Mouse (Mus musculus) frontal cortex, adult 2 months (tissue): ENCODE measurements at regions not wholly inside any gene's neighbourhood (a gene's known extent, or its start where the extent isn't known, plus 50 kb on each side); places are given as distances from the start of the nearest gene placed in this dataset.
A peak's percentile ranks its signal among the peaks of the same experiment; 100 is the strongest.

Source experiments
- DNase-seq, 2 experiments: peaks; one replicate each; pipeline ENCODE4 v3.0.0; 2022; ENCODE audit warnings: low spot score in 1 of 2; ENCODE audit errors: extremely low spot score in 1 of 2

DNA sequence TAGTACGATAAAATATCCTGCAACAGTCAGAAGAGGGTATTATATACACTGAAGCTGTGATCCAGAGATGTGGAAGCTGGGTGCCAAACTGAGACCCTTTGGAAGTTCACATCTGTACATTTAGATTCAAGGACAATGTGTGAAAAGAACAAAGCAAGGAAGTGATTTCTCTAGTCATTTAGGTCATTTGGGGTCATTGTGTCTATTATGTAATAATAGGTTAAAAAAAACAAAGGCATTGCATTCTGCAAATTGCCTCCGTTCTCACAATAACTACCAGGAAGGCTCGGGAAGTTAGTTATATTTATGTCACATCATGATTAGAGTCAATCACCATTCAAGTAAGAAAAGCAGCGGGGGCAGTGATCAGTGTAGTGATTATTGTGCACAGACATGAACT, 563.3 kb downstream of the Trim52 start:
- DNase-seq: no peak

DNA sequence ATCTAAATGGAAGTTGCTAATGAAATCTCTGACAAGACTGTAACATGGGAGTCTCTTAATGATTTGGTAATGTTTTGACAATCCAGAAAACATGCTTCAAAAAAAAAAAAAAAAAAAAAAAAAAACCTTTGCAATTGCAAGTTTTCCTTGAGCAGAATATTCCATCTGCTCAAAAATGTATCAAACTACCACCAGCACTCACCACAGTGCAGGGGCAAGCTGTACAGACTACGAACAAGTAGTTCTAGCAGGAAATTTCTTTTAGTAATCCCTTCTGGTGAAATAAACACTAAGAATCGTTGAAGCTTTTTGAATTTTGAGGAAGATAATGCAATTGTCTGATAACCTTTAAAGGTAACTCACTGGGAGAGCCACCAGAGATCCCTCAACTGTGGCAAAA, 572.0 kb downstream of the Trim52 start:
- DNase-seq: no peak

DNA sequence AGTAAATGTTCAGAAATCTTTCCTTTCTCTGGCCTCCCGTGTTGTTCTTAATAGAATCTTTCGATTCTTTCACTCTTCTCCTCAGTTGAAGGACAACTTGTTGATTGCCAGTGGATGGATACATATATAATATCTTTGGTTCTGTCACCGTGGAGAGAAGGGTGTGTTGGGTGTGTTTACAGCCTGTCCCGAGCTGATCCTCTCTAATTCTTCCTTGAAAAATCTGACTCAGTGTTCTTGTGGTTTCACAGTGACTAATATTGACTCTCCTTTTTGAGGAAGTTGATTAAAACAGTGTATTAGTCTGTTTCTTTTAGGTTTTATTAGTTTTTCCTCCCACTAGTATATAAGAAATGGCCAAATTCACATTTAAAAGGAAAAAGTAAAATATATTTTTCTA, 575.2 kb downstream of the Trim52 start:
- no peak for DNase-seq

DNA sequence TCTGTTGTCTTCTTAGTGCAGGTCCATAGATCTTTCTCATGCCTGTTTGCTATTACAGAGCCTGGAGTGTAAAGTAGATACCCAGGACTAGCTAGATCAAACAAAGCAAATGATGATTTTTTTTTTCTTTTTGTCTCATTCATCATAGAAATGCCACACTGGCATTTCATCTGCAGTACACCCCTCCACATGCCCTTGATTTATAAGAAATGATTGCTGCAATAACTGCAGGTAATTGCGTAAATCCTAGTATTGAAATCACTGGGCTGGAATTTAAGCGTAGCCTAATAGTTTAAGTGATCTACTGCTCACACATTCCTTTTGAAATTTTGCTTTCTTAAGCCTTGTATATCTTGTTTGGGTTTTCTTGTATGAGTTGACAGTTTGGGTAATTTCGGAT, 581.4 kb downstream of the Trim52 start:
- no peak for DNase-seq

DNA sequence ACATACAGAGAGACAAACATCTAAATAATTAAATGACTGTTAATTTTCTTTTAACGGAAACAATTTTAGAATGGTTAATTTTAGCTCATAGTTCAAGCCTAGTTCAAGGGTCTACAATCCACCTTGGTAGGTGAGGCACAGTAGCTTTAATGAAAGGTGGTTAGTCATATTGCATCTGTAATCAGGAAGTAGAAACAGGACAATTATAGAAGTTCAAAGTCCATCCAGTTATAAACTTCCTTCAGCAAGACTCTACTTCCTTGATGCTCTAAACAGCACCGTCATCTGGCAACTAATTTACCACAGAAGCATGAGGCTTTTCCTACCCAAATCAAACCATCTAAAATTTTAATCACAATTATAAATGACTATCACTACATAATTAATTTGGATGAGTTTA, 608.0 kb downstream of the Trim52 start:
- DNase-seq: no peak

DNA sequence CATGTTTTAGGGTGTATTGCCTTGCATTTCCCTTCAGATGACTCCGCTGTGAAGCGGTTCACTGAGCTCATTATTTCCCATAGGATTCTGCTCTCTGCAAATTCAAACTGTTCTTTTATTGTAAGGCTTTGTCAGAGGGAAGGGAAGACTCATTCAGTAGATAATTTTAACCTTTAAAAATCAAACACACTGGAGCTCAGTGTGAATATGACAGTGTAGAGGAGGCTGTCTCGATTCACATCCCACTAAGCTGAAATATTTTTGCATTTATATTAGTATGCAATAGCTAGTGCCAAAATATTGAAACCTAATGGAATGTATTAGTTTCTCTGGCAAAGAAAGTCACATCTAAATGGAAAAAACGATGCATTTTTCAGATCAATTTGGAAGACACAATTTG, 627.8 kb downstream of the Trim52 start:
- DNase-seq: peak in 1 of 2 experiments; percentile 8

DNA sequence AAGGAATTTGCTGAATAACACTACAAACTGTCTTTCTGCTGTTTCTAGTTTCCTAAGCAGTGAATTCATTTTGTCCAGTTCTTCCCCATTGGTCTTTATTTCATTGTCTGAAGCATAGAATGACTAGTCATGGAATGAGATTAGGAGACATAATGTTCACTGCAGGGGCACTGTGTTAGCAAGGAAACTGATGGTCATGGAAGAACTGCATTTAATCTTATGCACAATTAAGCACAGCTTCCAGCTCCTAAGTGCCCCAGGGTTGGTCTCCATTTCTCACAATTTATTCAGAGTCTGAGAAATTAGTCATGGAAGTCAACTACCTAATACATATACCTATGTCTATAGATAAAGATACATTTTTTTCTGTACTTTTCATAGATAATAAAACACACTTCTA, 634.9 kb downstream of the Trim52 start:
- DNase-seq: no peak

DNA sequence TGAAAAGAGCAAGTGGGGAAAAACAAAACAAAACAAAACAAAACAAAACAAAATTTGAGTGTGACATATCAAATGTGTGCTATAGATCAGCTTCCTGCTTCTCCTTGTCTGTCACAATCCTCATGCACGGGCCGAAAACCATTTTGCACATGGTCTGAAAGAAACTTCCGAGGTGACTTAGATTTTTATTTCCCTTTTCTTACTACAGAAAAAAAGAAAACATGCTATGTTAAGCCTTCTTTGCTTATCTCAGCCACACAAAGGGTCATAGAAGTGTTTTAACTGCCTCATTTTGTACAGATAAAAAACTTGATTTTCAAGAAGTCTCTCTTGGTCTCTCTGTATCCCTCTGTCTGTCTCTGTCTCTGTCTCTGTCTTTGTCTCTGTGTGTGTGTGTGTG, 654.2 kb downstream of the Trim52 start:
- DNase-seq: no peak

DNA sequence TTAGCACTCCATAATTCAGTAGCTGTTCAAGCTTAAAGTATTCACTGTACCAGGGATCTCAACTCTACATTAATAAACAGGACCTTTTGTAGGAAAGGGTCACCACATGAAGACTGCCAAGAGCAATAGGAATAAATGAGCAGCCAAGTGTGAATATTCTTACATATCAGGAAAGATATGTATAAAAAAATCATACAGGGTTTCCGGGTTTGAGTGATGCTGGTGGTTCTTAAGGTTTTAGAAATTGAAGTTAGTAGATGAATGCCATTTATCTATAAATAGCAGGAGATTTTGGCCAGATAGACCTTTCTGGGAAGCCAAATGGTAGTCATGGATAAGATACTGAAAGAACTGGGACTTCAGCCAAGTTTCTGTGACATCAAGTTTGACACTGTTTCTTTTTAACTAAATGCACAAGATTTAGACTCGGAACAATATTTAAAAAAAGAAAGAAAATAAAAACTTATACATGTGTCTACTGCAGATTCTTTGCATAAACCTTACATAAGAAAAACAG, 657.1 kb downstream of the Trim52 start:
- peak in 1 of 2 experiments; percentile 6 for DNase-seq

DNA sequence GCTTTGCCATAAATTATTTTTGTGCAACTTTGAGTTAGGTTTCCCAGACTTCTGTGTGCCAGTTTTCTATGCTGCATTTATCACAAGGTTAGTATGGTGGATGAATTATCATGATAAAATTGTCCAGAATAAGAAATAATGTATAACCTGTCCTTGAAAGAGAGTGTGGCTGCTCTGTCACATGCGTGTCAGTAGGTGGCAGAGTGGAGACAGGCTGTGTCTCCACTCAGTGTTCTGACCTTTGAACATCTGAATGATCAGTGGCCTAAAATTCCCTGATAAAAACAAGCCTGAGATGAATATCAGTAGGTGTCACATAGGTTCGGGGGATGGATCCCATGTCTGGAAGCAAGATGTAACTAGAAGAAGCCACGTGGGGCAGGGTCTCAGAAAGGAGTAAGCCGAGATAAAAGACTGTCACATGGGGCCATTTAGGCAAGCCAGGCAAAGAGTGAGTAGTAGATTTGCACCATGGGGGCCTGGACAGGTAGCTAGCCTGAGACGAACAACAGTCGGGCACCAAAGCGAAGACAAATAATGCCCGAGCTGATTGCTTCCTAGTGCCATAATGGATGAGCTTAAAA, 660.0 kb downstream of the Trim52 start:
- DNase-seq: peak in 1 of 2 experiments; percentile 17
